Mouse (Mus musculus): ENCODE data around the gene Shroom3.

GRCm38 (mm10) chr5:92865090-92865489 lies 181.9 kb downstream of the Shroom3 start:
- TF ChIP-seq POLR2A (IDR thresholded peaks at IDR 0.05; ENCODE audit: borderline replicate concordance, low read depth, low read length): no peak
- no peak for TF ChIP-seq CTCF (IDR thresholded peaks at IDR 0.05; ENCODE audit: low read depth, low read length)

Data from bone marrow macrophage, adult 2 months (primary cell).